Mouse (Mus musculus) E14TG2a.4 (cell line): ENCODE measurements around the gene Cebpzos.

ENCODE experiments used
- H3K27me3 ChIP-seq: 2 replicates; pipeline ENCODE4 v1.6.1; 2014; ENCODE audit warnings: low read length, control low read depth; ENCODE audit not compliant: insufficient read depth
- H3K36me3 ChIP-seq: 2 replicates; pipeline ENCODE4 v1.6.1; 2014; ENCODE audit warnings: low read length, control low read depth; ENCODE audit not compliant: insufficient read depth
- H3K4me1 ChIP-seq: replicated peaks from 2 replicates; pipeline ENCODE4 v1.6.1; 2014; ENCODE audit warnings: low read depth, low read length, control low read depth
- H3K4me3 ChIP-seq: replicated peaks from 2 replicates; pipeline ENCODE4 v1.5.1; 2014; ENCODE audit warnings: mild to moderate bottlenecking, low read length
- H3K9me3 ChIP-seq: 2 replicates; pipeline ENCODE4 v1.6.1; 2014; ENCODE audit warnings: low read length, control low read depth
- CTCF ChIP-seq: conservative IDR thresholded peaks from 2 replicates; pipeline ENCODE4 v1.5.1; 2014; ENCODE audit warnings: low read length
- NANOG ChIP-seq: IDR thresholded peaks from 2 replicates; pipeline ENCODE4 v1.6.1; 2014; ENCODE audit warnings: borderline replicate concordance, low read length, mixed read lengths
- POU5F1 ChIP-seq: IDR thresholded peaks from 2 replicates; pipeline ENCODE4 v1.6.1; 2014; ENCODE audit warnings: low read length, borderline replicate concordance

Cebpzos gene

DNA sequence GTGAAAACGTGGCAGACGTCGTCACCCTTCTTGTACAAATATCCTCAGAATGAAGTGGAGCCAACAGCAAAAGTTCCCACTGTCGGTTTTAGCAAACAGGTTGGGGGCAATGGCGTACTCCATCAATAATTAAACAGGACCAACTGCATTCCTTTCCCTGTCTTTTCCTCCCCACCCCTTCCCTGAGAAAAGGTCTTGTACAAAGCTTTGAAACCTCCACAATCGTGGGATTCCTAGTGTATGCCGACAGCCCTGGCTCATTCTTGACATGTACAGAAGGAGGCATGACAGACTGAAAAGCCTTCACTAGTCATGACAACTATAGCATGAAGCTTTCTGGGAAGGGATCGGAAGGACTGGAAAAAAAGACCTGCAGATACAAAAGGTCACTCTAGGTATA lies 36.9 kb downstream of the Cebpzos start:
- H3K9me3 ChIP-seq, result no peaks in the 10 kb centered on the region
- H3K36me3 ChIP-seq, result peaks cover 59% of the 10 kb centered on the region
- no peak for TF ChIP-seq POU5F1
- no peak for TF ChIP-seq NANOG
- no peak for TF ChIP-seq CTCF
- H3K4me3 ChIP-seq, result no peak overlapping the region
- H3K27me3 ChIP-seq, result no peaks in the 10 kb centered on the region
- no peaks in the 10 kb centered on the region for H3K4me1 ChIP-seq

DNA sequence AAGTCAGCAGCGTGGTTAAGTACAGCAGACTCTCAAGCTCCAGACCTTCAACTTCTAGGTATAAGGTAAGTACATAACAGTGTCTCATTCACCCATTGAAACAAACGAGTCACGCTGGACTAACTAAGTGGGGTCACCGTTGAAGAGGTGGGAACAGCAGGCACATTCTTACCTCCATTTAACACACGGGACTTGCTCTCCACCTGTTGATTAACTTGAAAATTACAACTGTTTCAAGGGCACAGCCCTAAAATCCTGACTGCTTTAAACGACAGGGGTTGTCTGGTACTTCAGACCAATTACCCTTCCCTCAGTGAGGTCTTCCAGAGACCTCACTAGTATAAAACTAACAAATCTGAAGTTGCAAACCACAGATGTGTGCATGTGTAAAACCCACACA lies 43.2 kb downstream of the Cebpzos start:
- H3K27me3 ChIP-seq, result no peaks in the 10 kb centered on the region
- no peak overlapping the region for H3K4me3 ChIP-seq
- no peaks in the 10 kb centered on the region for H3K4me1 ChIP-seq
- no peaks in the 10 kb centered on the region for H3K9me3 ChIP-seq
- H3K36me3 ChIP-seq, result peaks cover 40% of the 10 kb centered on the region
- TF ChIP-seq POU5F1, result no peak
- TF ChIP-seq CTCF, result 0 out of 2 replicates have a peak, but pooled peaks have one; percentile 3

GRCm38 (mm10) chr17:78964387-78964786 lies 48.1 kb downstream of the Cebpzos start:
- Histone ChIP-seq H3K36me3 (peaks cover 21% of the 10 kb centered on the region), H3K4me1 (no peaks in the 10 kb centered on the region), H3K4me3 (no peak overlapping the region), H3K9me3 (no peaks in the 10 kb centered on the region), H3K27me3 (no peaks in the 10 kb centered on the region)
- TF ChIP-seq CTCF (no peak), POU5F1 (no peak), NANOG (no peak)

- Histone ChIP-seq H3K27me3 (no peaks in the 10 kb centered on the region), H3K4me3 (no peak overlapping the region), H3K4me1 (no peaks in the 10 kb centered on the region), H3K36me3 (peaks cover 14% of the 10 kb centered on the region), H3K9me3 (no peaks in the 10 kb centered on the region)
- TF ChIP-seq CTCF (no peak), NANOG (no peak), POU5F1 (no peak)
Measured at GRCm38 (mm10) chr17:78966092-78966883, 50.0 kb downstream of the Cebpzos start.

DNA sequence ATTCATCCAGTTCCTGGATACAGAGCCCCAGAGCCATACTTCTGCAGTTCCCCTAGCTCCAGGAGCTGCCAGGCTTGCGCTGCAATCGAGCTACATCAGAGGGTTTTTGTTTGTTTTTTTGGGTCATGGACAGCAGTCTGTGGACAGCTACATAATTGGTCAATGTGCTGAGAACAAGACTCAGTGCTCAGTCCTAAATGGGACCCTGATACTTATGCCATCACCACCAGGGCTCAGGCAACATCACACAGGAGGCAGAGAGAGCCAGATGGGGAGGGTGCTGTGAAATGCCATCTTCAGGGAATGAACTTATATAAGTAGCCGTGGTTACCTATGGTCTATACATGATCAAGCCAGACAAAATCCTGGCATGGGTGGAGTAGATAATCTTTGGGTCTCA lies 52.2 kb downstream of the Cebpzos start:
- Histone ChIP-seq H3K27me3 (no peaks in the 10 kb centered on the region), H3K4me3 (no peak overlapping the region), H3K36me3 (peaks cover 15% of the 10 kb centered on the region), H3K4me1 (no peaks in the 10 kb centered on the region), H3K9me3 (no peaks in the 10 kb centered on the region)
- TF ChIP-seq CTCF, result no peak
- no peak for TF ChIP-seq POU5F1
- TF ChIP-seq NANOG, result no peak
